Mouse (Mus musculus) fibroblast of lung, adult 2 months (primary cell): Measurements from ENCODE around the gene Crkl.
"Not testable (repeated sequence)": the region's sequence is repeated elsewhere in the genome, so short reads cannot be mapped to it uniquely, and the experiment has no call there.

Experiments
- DNase-seq: peaks from one replicate; pipeline ENCODE4 v3.0.0-alpha.2; 2011; ENCODE audit warnings: low read depth

Gene Crkl

DNA sequence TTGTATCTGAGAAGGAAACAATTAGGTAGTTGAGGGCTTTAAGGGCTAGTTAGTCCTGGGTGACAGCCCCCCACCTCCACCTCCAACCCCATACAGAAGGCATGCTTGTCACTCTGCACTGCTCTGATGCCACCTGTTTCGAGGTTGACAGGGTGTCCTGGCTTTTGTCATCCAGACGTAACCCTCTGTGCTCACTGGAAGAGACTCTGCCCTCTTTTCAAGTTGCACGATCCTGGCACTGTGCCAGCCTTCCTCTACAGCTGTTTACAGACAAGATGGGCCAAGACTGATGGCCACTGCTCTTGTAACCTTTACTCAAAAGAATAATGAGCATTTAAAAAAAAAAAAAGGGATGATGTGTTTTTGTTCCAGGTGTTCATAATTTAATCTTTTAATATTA is 34.7 kb downstream of the Crkl start:
- DNase-seq = no peak

DNA sequence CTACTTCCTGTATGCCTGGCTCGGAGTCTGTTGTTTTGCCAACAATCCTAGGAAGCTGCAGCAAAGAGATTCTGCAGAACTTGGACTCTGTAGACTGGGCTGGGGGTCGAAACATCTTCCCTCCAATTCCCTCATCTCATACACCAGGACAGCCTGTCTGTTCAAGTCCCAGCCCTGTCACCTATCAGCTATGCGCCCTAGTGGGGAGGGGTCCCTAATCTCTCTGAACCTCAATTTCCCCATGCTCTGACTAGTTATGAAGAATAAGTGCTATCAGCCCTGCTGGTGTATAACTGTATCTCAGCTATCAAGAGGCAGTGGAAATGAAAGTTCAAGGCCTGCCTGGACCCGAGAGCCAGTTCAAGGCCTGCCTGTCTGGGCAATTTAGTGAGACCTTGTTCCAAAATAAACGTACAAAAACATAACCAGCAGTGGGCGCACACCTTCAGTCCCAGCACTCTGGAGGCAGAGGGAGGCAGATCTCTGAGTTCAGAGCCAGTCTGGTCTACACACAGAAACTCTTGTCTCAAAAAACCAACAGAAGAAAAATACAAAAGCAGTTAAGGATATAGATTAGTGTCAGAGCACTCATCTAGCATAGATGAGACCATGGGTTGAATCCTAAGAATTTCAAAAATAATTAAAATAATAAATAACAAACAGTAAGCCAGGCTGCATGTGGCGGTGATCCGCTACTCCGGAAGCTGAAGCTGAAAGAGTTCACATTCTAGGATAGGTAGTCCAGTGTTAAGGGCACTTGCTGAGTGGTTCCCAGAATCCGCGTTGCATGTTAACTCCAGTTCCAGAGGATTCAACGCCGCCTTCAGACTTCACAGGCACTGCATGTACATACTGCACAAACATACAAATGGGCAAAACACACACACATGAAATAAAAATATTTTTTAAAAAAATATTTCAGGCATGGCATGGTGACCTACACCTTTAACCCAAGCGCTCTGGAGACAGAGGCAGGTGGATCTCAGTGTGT is 37.0 kb downstream of the Crkl start:
- no peak for DNase-seq

DNA sequence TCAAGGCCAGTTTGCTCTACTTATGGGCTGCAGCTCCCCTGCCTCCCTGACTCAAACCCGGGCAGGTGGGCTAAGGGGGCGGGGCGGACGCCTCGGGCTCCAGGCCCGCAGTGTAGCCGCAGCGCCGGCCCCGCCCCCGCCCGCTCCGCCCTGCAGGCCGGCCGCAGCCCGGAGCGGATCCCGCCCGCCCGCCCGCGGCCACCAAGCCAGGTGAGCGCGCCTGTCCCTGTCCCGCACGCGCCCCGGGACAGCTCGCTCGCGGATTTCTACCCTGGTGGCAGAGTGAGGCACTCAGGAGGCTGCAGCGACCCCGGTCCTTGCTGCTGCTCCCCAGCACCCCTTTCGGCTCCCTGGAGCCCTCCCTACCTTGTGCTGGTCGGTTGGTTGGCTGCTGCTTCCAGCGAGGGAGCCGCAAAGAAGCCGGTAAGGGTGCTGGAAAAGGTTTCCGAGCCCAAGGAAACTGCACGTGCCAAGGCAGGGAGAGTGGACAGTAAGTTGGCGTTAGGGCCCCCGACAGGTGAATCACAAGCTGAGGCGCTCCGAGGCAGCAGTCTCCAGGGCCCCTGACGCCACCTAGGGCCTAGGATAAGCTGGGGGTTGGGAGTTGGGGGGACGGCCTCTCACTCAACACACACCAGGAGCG is 37.8 kb downstream of the Crkl start, which contains the start of gene Aifm3:
TSS of gene Aifm3 (plus strand) at position 143 of the 643 bp plus-strand sequence.
- DNase-seq = no peak

DNA sequence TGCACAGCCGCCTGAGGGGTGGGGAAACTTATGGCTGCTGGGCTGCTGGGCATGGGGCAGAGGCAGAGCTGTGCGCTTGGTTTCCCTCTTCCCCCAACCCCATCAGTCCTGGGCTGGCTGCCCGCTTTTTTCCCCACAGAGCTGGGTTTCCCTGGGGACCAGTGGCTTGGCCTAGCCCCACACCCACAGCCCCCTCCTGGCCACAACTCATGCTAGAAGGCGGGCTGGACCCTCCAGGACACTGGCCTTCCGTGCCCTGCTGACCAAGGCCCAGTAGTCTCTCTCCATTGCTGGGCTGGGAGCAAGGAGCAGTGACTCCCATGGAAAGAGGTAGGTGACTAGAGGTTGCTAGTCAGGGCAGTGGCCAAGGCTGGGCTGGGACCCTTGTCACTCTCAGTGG is 39.4 kb downstream of the Crkl start:
- no peak for DNase-seq

DNA sequence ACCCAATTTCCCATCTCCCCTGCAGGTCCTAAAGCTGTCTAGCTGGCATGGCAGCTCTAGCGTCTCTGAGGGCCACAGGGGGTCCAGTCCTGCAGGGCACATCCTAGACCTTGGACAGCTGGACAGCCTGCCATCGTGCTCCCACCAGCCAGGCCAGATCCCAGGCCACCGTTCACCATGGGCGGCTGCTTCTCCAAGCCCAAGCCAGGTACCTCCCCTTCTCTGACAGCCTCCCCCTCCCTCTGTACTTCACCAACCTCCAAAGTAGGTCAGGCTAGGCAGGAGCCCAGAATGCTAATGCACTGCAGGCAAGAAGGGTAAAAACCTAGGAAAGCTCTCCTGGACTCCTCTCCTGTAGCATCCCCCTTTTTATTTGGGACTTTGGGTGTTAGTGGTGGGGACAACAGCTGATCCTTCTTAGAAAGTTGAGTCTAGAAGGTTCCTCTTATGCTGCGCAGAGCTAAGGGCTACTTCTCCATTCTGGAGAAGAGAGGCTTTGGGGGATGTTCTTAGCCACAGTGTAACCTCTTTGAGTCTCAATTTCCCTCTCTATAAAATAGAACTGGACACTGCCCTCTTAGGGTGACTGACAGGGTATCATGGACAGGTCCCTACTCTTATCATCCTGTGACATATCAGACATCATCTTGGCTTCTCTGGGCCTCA is 40.2 kb downstream of the Crkl start:
- no peak for DNase-seq

DNA sequence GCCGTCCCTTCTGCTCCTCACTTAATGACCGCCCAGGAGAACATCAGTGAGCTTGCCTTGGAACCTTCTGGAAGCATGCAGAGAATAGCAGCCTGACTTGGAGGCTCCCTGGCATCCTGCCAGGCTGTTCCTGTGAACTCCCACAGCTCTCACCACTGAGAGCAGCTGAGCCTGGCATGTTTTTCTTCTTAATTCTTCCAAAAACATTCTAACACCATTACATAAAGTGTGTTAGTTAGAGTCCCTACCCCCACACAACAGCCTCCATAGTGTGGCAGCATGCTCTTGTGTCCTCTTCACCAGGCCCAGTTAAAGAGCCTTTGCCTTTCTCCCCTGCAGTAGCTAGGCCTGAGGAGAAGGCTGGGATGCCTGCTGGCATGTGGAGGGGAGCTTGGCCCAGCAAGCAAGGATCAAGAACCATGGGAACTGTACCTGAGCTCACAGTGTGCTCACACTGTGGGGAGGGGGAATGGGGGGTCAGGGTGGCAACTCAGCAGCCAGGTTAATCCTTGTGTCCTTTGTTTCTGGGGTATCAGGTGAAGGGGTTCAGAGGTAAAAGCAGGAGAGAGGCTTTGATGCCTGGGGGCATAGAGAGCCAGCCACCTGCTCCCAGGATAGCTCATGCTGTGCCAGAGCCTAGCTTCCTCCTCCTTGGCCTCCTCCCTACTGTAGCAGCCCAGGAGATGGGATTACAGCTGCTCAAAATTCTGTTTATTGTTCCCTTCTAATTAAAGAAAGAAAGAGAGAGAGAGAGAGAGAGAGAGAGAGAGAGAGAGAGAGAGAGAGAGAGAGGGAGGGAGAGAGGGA is 44.9 kb downstream of the Crkl start:
- DNase-seq = no peak

DNA sequence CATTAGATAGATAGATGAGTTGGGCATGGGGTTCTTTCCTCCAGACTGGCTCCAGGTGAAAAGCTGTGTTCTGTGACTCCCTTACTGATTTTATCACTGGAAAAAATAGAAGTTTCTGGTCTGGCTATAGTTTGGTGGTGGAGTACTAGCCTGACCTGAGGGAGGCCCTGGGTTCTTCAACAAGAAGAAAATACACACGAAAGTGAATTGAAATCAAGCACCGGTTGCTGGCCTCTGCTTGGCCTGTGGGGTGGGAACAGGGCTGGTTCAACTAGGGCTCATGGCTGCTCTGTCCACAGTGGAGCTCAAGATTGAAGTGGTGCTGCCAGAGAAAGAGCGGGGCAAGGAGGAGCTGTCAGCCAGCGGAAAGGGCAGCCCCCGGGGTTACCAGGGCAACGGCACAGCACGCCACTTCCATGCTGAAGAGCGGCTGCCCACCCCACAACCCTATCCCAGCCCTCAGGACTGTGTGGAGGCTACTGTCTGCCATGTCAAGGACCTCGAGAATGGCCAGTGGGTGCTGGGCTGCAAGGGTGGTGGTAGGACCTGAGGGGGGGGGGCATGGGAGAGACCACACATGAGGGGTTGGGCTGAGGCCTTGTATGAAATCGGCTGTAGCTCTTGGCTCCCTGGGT is 47.6 kb downstream of the Crkl start:
- no peak for DNase-seq

DNA sequence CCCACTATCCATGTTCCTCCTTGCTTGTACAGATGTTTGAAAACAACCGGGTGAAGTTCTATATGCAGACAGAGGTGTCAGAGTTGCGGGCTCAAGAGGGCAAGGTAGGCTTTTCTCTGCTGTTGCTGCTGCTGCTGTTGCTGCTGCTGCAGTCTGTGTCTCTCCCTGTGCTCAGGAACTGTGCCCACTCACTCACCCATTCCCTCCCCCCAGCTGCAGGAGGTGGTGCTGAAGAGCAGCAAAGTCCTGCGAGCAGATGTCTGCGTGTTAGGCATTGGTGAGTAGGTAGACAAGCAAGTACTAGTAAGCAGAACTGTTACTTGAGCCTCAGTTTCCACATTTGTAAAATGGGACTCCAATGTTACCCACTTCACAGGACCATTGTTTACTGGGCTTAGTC is 50.9 kb downstream of the Crkl start:
- DNase-seq = no peak

DNA sequence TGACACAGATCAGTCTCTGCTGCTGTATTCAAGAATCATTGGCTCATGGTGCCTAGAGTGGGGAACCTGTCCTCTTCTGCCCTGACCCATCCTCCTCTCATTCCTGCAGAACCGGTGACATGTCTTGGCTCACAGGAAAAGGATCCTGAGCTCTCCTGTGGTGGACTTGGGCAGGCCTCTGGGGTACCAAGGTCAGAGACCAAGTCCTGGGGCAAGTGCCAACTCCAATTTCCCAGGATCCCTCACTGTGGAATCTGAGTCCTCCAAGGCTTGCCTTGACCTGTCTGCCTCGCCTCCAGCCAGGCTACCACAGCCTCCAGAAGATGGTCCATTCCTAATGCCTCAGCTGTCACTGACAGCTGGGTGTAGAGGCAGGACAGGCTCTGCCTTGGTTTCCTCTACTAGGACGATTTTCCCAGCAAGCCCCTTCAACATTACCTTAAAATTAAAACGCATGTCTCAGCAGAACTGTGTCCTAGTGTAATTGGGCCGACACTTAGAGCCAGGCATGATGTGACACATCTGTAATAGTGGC is 55.3 kb downstream of the Crkl start:
- DNase-seq = no peak

DNA sequence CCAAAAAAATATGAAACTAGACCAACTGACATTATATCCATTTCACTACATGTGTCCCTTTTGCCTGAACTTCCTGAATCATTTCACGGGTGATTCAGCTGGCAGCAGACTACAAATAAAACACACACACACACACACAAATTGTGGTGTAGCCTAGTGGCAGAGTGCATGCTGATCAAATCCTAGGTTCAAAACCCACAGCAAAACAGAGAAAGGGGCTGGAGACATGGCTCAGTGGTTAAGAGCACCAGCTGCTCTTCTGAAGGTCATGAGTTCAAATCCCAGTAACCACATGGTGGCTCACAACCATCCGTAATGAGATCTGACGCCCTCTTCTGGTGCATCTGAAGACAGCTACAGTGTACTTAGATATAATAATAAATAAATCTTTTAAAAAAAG is 56.2 kb downstream of the Crkl start:
- not testable (repeated sequence) for DNase-seq

DNA sequence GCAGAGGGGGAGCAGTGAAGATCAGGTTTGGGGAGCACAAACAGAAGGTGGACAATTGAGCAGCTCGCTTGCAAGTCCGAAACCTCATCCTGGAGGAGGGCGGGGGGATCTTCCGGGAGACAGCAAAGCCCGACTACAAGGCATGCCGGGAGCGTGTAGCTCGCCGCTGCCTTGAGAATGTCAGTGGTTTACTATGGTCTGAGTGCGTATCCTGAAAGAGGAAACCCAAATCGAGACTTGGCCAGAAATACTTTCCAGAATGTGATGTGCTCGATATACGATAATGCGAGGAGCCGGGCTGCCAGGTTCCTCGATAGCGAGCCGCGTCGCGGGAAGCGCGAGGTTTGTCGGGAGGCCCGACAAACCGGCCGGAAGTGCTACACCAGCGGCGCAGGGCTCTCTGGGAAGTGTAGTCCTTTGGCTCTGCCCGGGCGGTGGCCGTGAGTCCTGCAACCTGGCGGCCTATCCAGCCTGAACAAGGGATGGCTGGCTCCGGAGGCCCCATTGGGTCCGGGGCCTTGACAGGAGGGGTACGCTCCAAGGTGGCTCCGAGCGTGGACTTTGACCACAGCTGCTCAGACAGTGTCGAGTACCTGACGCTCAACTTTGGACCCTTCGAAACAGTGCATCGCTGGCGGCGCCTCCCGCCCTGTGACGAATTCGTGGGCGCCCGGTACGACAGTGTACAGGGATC is 56.9 kb downstream of the Crkl start, which contains the start of gene Lztr1:
TSS of gene Lztr1 (plus strand) at position 143 of the 694 bp plus-strand sequence.
- DNase-seq = peak; percentile 81

DNA sequence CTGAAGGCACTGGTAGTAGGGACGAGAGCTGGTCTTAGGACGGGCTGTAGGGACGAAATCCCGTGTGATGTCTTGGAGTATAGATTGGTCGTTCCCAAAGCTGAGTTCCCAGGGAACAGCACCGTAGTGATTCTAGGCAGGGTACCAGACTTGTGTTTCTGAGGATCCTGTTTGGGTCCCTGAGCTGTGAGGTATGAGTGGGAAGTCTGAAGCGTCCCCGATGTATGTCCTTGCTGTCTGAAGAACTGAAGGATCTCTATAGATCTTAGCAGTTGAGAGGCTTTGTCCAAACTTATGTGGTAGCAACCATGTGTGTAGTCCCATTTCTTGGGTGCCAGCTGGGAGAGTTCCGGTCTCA is 57.4 kb downstream of the Crkl start:
- no peak for DNase-seq

DNA sequence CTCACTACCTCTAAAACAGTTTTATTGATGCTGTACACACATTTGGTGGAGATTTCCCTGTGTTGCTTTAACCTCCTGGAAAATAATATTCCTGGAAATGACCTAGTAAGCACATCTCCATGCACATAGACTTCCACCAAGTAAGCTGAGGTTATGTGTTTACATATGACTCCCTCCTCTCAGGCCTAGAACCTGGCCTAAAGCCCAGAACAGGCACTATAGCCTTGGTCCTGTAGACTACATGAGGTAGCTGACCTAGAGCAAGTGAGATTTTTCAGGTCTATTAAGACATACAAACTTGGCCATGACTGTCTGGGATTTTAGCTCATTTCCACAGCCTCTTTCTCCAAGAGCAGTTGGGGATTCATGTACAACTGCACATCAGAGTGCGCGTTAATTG is 58.4 kb downstream of the Crkl start:
- no peak for DNase-seq

DNA sequence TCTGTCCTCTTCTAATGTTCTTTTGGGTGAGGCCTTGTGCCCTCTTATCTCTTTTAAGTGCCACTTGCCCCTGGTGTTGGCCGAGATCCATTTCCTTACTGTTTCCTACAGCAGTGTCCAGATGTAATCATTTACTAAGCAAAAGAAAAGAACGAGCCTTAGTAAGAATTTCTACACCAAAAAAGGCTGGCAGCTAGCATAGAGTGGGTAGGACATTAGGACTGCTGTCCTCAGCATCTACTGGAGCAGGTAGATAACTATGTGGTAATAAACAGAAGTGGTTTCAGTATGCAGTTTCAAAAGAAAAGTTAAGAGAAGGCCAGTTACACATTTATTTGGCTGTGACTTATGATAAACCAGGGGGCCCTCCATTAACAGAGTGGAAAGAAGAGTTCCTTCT is 58.9 kb downstream of the Crkl start:
- DNase-seq = no peak

DNA sequence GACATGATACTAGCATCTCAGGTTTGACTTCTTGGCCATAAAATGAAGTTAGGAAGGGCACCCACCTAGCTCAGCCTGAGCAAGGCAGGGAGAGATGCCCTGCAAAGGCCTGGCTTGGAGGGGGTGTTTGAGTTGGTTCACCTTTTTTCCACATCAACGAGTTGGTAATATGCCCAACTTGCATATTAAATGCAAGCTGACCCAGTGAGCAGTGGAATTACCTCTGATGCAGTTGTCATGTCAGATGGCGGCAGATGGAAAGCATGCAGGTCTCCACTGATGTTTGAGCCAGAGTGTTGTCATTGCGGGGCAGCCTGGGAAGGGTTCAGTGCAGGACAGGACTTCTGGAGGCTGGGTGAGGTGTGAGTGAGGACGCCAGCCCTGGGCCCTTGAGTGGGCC is 59.6 kb downstream of the Crkl start:
- no peak for DNase-seq

DNA sequence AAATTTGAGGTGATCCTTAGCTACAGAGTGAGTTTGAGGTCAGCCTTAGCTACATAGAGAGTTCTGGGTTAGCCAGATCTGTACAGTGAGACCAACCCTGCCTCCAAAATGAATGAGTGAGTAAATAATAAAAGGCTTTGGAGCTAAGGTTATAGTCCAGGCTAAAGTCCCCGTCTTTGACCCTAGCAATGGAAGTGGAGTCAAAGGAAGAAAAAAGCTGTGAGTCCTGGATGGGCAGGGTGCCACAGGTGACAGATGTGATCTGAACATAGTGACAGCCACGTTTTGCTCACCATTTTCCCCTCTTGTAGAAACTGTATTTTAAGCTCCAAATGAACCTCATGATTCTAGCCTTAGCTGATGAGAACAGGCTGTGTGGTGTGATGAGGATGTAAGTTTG is 67.1 kb downstream of the Crkl start:
- DNase-seq = no peak

DNA sequence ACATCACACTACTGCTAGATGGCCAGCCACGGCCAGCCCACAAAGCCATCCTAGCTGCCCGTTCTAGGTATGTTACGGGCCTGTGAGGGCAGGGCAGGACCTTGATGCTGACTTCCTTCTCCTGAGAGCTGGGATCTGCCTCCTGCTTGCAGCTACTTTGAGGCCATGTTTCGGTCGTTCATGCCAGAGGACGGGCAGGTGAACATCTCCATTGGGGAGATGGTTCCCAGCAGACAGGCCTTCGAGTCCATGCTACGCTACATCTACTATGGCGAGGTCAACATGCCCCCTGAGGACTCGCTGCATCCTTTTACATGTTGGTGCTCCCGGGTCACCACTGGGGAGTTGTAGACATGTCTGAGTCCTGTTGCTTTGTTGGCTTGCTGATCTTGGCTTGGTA is 72.4 kb downstream of the Crkl start:
- DNase-seq = no peak

DNA sequence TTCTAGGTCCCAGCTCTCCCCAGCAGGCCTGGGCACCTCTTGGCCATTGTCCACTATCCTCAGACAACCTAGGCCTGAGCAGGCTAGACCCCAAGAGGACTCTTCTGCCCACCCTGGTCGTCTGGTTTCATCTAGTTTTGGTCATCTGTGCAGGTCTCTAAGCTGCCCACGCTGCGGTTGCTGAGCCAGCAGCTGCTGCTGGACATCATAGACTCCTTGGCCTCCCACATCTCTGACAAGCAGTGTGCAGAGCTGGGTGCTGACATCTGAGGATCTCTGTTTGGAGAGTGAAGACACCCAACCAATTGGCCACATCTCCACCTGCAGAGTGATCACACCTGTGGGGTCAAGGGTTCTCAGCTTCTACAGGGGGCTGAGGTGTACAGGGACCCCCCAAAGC is 73.7 kb downstream of the Crkl start:
- DNase-seq = no peak

DNA sequence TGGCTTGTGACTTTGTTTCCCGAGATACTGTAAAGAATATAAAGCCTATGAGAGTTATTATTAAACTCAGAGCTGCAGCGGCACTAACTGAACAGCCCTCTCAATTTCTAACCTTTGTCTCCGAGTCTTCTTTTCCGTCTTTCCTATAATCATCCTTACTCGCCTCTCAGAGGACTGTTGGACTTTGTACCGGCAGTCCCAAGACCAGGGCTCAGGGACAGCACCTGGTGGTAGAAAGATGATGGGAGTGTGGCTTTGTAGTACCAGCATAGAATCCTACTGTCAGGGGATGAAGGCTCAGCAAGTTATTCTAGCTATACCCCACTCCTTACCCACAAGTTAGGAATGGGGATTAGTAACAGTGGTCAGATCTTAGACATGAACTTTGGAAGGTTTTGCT is 74.4 kb downstream of the Crkl start:
- no peak for DNase-seq

DNA sequence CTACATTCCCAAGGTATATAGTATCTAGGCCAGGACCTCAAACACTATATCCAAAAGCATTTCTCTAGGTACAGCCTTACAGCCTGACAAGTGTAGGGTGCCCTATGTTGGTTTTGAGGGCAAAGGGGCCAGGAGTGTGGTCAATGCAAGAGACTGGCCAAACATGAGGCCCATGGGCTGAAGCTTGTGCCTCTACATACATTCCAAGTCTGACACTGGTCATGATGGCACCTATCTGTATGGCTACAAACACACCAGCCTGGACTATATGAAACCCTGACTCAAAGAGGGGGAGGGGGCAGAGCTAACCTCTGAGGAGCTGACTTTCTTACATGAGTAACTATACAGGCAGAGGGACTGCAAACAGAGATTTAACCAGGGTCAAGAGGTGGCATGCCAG is 75.8 kb downstream of the Crkl start:
- DNase-seq = no peak

DNA sequence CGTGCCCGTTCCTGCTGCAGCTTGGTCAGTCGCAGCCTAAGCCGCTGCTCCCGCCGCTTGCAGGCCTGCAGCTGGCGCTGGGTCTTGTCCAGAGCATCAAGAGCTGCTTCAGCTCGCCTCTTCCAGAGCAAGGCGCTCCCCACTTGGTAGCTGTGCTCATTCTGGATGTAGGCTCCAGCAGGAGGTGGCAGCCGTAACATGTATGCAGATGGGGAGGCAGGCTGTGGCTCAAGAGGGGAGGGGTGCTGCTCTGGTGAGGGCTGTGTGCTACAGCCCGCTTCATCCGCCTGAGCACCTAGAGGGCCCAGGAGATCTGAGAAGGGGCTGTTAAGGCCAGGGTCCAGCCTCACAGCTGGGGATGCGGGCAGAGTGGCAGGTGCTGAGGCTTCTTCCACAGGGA is 76.5 kb downstream of the Crkl start:
- no peak for DNase-seq
